Mouse (Mus musculus): Measurements from ENCODE around the gene Capn15. TPM values are rescaled to one million over a fixed set of nuclear protein-coding genes. Genes with fewer than 3 reads are reported as not detected.
A peak's percentile ranks its signal among the peaks of the same experiment; 100 is the strongest.

Capn15 gene
- polyA plus RNA-seq (2015; fragmentation: Nextera tagmentation; extraction: Ambion mirVana) = 9.7 and 11.4 TPM in 2 replicates

DNA sequence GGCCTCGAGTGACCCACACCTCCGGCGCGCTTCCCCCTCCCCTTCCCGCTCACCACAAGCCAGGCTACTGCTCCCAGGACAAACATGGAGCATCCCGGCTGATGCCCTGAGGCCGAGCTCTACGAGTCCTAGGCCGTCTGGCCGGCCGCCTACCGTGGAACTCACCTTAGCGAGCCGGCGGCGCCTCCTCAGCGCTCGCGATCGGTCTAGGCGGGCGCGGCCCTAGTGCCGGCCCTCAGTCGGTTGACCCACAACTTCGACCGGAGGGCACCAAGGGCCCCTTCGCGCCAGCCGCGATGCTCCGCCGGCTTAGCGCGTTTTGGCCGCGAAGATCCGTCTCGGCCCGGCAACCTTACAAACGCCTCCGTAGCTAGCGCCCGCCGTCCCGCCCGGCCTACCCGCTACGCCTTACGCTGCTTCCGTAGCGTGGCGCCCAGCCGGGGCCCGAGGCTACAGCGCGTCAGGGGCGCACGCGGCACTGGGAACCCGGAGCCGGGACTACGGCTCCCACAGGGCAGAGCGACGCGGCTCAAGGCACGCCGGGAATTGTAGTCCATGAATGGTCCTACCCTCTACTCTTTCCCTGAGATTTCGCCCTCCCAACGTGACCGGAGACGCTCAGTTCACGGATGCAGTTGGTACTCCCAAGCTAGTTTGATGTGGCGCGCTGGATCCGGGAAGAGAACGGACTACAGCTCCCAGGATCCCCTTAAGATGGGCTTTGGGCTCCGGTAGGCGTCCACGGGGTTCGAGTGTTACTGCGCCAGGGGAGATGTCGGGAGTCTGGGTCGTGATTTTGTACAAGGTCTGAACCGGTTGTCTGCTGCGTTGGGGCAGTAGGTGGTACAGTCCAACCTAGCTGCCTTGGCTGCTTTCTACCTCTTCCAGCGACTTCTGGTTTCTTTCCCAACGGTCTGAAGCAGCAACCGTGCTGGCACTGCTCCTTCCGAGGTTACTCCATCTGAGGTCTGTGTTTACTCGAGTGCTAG is at the start of gene Capn15:
Capn15 (minus strand) TSS at position 491 of the 989 bp plus-strand sequence.
- peak; percentile 96 for ATAC-seq (ENCODE audit: insufficient read depth)
- Histone ChIP-seq H3K27ac (replicated peaks) (peak within 1 kb of the TSS; percentile 61), H3K4me1 (replicated peaks) (peaks cover 53% of the 10 kb centered on the region), H3K4me3 (replicated peaks) (peak within 1 kb of the TSS; percentile 78), H3K9ac (peak within 1 kb of the TSS; percentile 83), H3K4me2 (peak within 1 kb of the TSS; percentile 89), H3K27me3 (0 out of 2 replicates have a peak, but pooled peaks cover 8% of the 10 kb centered on the region), H3K36me3 (replicated peaks) (no peaks in the 10 kb centered on the region), H3K9me3 (replicated peaks) (no peaks in the 10 kb centered on the region)
- WGBS (ENCODE audit: insufficient replicate concordance) = under 1% methylated on average over 91 of the region's 91 CpGs

DNA sequence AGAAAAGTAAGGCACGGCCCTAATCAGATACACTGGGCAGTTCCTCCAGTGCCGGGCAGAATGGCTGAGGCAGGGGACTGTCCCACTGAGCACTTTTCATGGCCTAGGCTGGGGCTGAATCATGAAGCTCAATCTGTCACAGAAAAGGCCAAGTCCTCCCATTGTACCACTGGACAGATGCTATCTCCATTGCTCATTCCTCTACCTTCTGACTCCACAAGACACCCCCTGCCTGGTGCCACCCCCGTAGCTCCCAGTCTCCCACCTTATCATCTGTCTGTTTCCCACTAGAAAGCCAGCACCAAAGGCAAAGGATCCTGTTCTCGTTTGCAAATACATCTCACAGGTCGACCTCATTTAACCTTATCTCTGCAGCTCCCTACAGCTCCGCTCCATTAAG is 46.4 kb upstream of the Capn15 start:
- Histone ChIP-seq H3K4me2 (no peak overlapping the region), H3K27me3 (no peaks in the 10 kb centered on the region), H3K9me3 (replicated peaks) (no peaks in the 10 kb centered on the region), H3K27ac (replicated peaks) (no peak overlapping the region), H3K4me1 (replicated peaks) (no peaks in the 10 kb centered on the region), H3K4me3 (replicated peaks) (no peak overlapping the region), H3K9ac (no peak overlapping the region), H3K36me3 (replicated peaks) (no peaks in the 10 kb centered on the region)
- 58% methylated on average over 6 of the region's 6 CpGs for WGBS (ENCODE audit: insufficient replicate concordance)
- ATAC-seq (ENCODE audit: insufficient read depth) = no peak

DNA sequence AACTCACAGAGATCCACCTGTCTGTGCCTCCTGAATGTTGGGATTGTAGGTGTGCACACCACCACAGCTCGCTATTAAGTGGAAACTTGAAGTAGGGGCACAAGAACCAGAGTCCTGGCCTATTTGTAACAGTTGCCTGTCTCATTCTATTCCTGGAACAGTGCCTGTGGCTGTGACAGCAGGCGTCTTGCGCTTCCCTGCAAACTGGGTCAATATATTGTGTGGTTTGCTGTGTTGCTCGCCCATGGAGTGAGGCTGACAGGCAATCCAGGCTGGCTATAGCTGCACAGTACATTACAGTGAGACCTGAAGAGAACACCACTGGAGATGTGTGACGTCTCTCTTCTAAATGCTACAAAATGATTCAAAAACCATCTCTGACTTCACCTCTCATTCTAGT is 46.0 kb upstream of the Capn15 start:
- no peak overlapping the region for H3K27ac ChIP-seq (replicated peaks)
- WGBS (ENCODE audit: insufficient replicate concordance) = 71% methylated on average over 5 of the region's 5 CpGs
- no peaks in the 10 kb centered on the region for H3K36me3 ChIP-seq (replicated peaks)
- ATAC-seq (ENCODE audit: insufficient read depth) = no peak
- no peak overlapping the region for H3K9ac ChIP-seq
- H3K4me2 ChIP-seq = no peak overlapping the region
- H3K4me3 ChIP-seq (replicated peaks) = no peak overlapping the region
- no peaks in the 10 kb centered on the region for H3K4me1 ChIP-seq (replicated peaks)
- H3K27me3 ChIP-seq = no peaks in the 10 kb centered on the region
- no peaks in the 10 kb centered on the region for H3K9me3 ChIP-seq (replicated peaks)

DNA sequence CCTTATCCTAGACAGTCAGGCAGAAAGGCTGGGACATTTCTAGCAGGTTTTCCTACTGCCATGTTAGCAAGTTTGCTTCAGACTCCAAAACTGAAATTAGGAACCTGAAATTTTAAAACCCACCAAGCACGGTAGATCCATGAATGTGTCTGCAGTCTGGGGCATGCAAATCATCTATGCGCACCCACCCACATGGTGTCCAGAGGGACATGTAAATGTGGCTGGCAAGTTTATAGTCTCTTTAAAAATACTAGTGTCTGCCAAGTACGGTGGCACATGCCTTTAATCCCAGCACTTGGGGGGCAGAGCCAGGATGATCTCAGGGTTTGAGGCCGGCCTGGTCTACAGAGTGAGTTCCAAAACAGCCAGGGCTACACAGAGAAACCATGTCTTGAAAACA is 42.7 kb upstream of the Capn15 start:
- H3K4me2 ChIP-seq = no peak overlapping the region
- H3K9me3 ChIP-seq (replicated peaks) = no peaks in the 10 kb centered on the region
- no peak for ATAC-seq (ENCODE audit: insufficient read depth)
- H3K27ac ChIP-seq (replicated peaks) = no peak overlapping the region
- WGBS (ENCODE audit: insufficient replicate concordance) = 77% methylated on average over 4 of the region's 4 CpGs
- H3K36me3 ChIP-seq (replicated peaks) = no peaks in the 10 kb centered on the region
- H3K4me1 ChIP-seq (replicated peaks) = peaks cover 3% of the 10 kb centered on the region
- H3K9ac ChIP-seq = no peak overlapping the region
- H3K27me3 ChIP-seq = no peaks in the 10 kb centered on the region
- no peak overlapping the region for H3K4me3 ChIP-seq (replicated peaks)

DNA sequence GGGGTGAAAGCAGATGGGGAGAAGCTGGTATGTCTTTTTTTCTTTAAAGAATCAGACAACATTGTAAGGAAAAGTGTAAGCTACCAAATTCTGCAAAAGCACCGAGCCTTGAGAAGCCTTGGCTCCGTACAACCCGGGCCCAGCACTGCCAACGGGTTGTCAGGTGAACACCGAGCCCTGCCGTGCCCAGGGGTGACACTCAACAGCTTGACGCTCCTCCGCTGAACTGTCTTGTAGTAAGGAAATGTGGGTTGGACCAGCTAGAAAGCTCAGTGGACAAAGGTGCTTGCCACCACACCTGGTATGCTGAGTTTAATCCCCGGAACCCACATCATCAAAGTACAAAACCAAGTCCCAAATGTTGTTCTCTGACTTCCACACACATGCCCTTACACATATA is 39.1 kb upstream of the Capn15 start:
- no peaks in the 10 kb centered on the region for H3K9me3 ChIP-seq (replicated peaks)
- no peak overlapping the region for H3K9ac ChIP-seq
- ATAC-seq (ENCODE audit: insufficient read depth) = no peak
- no peak overlapping the region for H3K4me2 ChIP-seq
- peaks cover 27% of the 10 kb centered on the region for H3K4me1 ChIP-seq (replicated peaks)
- no peak overlapping the region for H3K4me3 ChIP-seq (replicated peaks)
- H3K36me3 ChIP-seq (replicated peaks) = no peaks in the 10 kb centered on the region
- 79% methylated on average over 9 of the region's 9 CpGs for whole genome bisulfite sequencing (ENCODE audit: insufficient replicate concordance)
- H3K27me3 ChIP-seq = no peaks in the 10 kb centered on the region
- H3K27ac ChIP-seq (replicated peaks) = no peak overlapping the region

DNA sequence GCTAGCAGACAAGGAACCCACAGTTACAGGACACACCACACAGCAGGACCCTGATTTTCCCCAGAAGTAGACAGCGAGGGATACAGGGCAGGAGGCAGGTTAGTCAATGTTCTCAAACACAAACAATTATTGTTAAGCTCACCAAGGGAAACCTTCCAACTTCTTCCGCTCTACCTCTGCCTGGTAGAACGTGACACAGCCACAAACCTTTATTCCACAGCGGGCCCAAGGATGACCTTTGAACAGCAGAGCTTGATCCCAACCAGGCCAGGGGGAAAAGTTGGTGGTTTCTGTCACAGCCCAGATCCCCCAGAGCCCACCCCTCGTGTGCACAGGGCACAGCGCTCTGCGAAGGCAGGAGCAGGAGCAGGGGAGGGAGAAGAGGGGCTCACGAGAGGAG is 38.4 kb upstream of the Capn15 start:
- H3K9me3 ChIP-seq (replicated peaks) = no peaks in the 10 kb centered on the region
- H3K4me3 ChIP-seq (replicated peaks) = no peak overlapping the region
- no peaks in the 10 kb centered on the region for H3K27me3 ChIP-seq
- H3K4me1 ChIP-seq (replicated peaks) = peaks cover 27% of the 10 kb centered on the region
- H3K36me3 ChIP-seq (replicated peaks) = no peaks in the 10 kb centered on the region
- ATAC-seq (ENCODE audit: insufficient read depth) = no peak; the same call in 1 of the 2 replicates
- H3K4me2 ChIP-seq = no peak overlapping the region
- WGBS (ENCODE audit: insufficient replicate concordance) = 66% methylated on average over 8 of the region's 8 CpGs
- H3K27ac ChIP-seq (replicated peaks) = no peak overlapping the region
- no peak overlapping the region for H3K9ac ChIP-seq

DNA sequence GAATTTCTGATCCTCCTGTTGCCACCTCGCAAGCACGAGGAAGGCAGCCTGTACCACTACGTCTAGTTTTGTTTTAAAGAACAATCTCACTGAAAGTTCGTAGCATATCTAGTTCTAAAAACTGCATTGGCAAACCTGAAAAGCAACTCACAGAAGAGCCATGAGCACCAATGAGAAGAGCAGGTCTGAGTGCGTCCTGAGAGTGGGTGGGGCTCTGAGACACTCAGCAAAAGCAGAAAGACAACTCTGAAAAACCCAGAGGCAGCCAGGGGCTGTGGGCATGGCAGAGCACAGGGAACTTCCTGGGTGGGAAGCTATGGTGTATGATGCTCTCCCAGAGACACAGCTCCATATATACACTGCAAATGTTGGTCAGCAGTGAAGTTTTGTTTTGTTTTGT is 37.6 kb upstream of the Capn15 start:
- Histone ChIP-seq H3K4me2 (no peak overlapping the region), H3K9ac (no peak overlapping the region), H3K27ac (replicated peaks) (no peak overlapping the region), H3K27me3 (no peaks in the 10 kb centered on the region), H3K36me3 (replicated peaks) (no peaks in the 10 kb centered on the region), H3K4me3 (replicated peaks) (no peak overlapping the region), H3K9me3 (replicated peaks) (no peaks in the 10 kb centered on the region), H3K4me1 (replicated peaks) (peaks cover 27% of the 10 kb centered on the region)
- 71% methylated on average over 5 of the region's 5 CpGs for WGBS (ENCODE audit: insufficient replicate concordance)
- ATAC-seq (ENCODE audit: insufficient read depth) = no peak

DNA sequence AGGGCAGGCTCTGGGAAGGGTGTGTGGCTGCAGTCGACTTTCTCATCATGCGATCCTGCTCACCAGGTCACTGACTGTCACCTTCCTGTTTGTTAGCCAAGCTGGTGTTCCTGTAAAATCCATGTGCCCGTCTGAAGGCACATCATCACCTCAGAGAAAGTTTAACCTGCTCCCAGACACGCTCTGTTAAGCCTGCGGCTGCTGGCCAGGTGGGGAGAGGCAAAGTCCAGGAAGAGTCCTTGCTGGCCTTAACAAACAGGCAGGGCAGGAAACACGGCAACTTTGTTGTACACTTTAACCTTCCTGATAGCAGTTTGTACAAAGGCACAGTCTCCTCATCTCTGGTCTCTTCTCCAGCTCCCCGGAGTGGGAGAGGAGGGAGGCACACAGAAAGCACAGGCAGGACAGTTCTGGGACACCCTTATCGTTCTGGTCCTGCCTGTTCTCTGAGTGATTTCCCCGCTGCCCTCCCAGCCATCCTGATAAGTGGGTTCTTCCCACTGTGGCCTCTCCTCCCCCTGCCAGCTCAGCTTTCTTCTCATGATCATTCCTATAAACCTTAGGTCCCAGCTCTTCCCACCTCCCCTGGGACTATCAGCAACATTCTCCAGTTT is 36.2 kb upstream of the Capn15 start:
- 34% methylated on average over 9 of the region's 9 CpGs for WGBS (ENCODE audit: insufficient replicate concordance)
- H3K4me2 ChIP-seq = peak overlapping the region; percentile 2; the same call in 1 of the 2 replicates
- H3K27me3 ChIP-seq = no peaks in the 10 kb centered on the region
- no peak overlapping the region for H3K9ac ChIP-seq
- no peak for ATAC-seq (ENCODE audit: insufficient read depth)
- H3K27ac ChIP-seq (replicated peaks) = no peak overlapping the region
- H3K36me3 ChIP-seq (replicated peaks) = no peaks in the 10 kb centered on the region
- H3K9me3 ChIP-seq (replicated peaks) = no peaks in the 10 kb centered on the region
- H3K4me1 ChIP-seq (replicated peaks) = peaks cover 27% of the 10 kb centered on the region
- no peak overlapping the region for H3K4me3 ChIP-seq (replicated peaks)

DNA sequence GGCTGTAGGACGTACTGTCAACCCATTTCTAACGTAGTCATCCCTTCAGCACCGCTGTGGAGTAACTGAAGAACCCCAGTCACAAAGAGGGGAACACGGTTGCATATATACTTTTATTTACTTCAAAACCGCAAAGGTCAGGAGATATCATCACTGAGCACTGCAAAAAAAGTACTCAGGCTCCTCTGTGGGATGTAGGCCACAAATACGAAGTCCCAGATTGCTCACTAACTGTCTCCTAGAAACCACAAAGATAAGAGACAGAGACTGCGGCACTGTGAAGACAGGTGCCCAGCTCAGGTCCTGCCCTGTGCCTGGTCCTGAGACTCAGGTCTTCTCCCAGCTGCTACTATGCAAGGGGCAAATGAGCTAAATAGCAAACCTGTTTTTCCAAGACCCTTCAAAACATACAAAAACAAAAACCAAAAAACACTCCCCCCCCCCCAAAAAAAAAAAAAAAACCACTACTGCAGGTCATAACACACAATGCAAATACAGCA is 35.3 kb upstream of the Capn15 start:
- H3K27me3 ChIP-seq = no peaks in the 10 kb centered on the region
- no peaks in the 10 kb centered on the region for H3K36me3 ChIP-seq (replicated peaks)
- ATAC-seq (ENCODE audit: insufficient read depth) = no peak
- no peak overlapping the region for H3K27ac ChIP-seq (replicated peaks)
- H3K9ac ChIP-seq = no peak overlapping the region
- peaks cover 27% of the 10 kb centered on the region for H3K4me1 ChIP-seq (replicated peaks)
- WGBS (ENCODE audit: insufficient replicate concordance) = 41% methylated on average over 7 of the region's 7 CpGs
- H3K4me3 ChIP-seq (replicated peaks) = no peak overlapping the region
- no peak overlapping the region for H3K4me2 ChIP-seq
- no peaks in the 10 kb centered on the region for H3K9me3 ChIP-seq (replicated peaks)

DNA sequence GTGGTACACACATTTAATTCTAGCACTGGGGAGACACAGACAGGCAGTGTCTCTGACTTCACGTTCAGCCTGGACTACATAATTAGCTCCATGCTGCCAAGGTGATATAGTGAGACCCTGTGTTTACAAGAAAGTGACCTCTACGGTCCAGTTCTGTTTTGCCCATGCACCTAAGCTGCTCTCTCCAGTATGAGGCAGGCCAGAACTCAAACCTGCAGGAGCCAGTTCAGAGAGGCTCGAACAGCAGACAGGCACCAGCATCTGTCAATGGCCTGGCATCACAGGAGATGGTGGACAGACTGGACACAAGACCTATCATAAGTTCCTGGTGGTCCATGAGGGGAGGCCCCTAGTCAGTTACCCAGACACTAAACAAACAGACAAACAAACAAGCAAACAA is 32.8 kb upstream of the Capn15 start:
- 62% methylated on average over 3 of the region's 3 CpGs for WGBS (ENCODE audit: insufficient replicate concordance)
- H3K4me1 ChIP-seq (replicated peaks) = peaks cover 24% of the 10 kb centered on the region
- no peak for ATAC-seq (ENCODE audit: insufficient read depth)

DNA sequence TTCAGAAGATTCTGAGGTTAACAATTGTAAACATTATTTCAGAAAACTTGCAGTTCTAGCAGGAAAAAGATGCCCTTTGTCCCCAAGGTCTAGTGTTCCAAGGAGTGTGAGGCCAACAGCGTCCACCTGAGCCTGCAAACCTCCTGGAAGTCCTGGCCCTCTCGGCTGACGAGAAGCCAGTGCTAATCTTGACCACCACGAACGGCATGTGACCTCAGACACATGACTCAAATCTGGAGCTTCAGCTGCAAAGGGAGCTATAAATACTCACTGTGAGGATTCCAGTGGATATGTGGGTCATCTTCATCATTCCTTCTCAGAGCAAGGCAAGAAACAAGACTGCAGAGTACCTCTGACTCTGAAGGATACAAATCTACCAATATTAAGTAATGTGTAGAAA is 32.4 kb upstream of the Capn15 start:
- peaks cover 23% of the 10 kb centered on the region for H3K4me1 ChIP-seq (replicated peaks)
- no peak overlapping the region for H3K4me2 ChIP-seq
- no peaks in the 10 kb centered on the region for H3K36me3 ChIP-seq (replicated peaks)
- no peak for ATAC-seq (ENCODE audit: insufficient read depth)
- no peaks in the 10 kb centered on the region for H3K27me3 ChIP-seq
- H3K9ac ChIP-seq = no peak overlapping the region
- H3K9me3 ChIP-seq (replicated peaks) = no peaks in the 10 kb centered on the region
- 52% methylated on average over 5 of the region's 5 CpGs for WGBS (ENCODE audit: insufficient replicate concordance)
- no peak overlapping the region for H3K27ac ChIP-seq (replicated peaks)
- no peak overlapping the region for H3K4me3 ChIP-seq (replicated peaks)

More for the DNA sequence above, 32.8 kb upstream of the Capn15 start:
- H3K4me2 ChIP-seq = no peak overlapping the region
- no peak overlapping the region for H3K4me3 ChIP-seq (replicated peaks)
- no peak overlapping the region for H3K27ac ChIP-seq (replicated peaks)
- H3K9ac ChIP-seq = no peak overlapping the region
- H3K9me3 ChIP-seq (replicated peaks) = no peaks in the 10 kb centered on the region
- H3K27me3 ChIP-seq = no peaks in the 10 kb centered on the region
- H3K36me3 ChIP-seq (replicated peaks) = no peaks in the 10 kb centered on the region
